Mouse (Mus musculus): Measurements from ENCODE around the gene Slc6a20b. TPM values are rescaled to one million over a fixed set of nuclear protein-coding genes. Genes with fewer than 3 reads are reported as not detected.

Gene Slc6a20b
- polyA plus RNA-seq, 1 experiment from 2014 or later: 0.31 TPM

DNA sequence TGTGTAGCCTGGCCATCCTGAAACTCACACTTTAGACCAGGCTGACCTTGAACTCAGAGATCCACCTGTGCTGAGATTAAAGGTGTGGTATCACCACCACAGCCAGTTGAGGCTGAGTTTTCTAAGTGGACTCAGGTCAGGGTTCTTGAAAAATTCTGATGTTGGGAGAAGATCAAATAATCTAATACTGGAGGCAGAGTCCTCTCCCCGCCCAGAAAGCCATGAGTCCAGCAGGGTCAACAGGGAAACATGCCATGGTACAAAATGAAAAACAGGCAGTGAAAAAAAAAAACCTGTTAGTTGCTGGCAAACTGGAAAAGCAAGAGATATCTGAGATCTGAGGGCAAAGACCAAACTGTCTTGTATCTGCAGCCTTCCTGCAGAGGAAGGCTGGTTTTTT, 7.7 kb upstream of the Slc6a20b start:
- no peak for ATAC-seq (ENCODE audit: insufficient read depth, low FRiP score)
- Histone ChIP-seq H3K4me3 (replicated peaks; ENCODE audit: low read length) (no peak overlapping the region), H3K27ac (ENCODE audit: low read length) (no peak overlapping the region), H3K9me3 (replicated peaks; ENCODE audit: control insufficient read depth, low read length) (no peaks in the 10 kb centered on the region), H3K4me1 (ENCODE audit: control insufficient read depth, insufficient read depth, low read length) (no peaks in the 10 kb centered on the region), H3K27me3 (ENCODE audit: control insufficient read depth, insufficient read depth, low read length) (no peaks in the 10 kb centered on the region), H3K4me2 (ENCODE audit: low read depth, low read length) (no peak overlapping the region), H3K36me3 (ENCODE audit: control insufficient read depth, insufficient read depth, low read length) (no peaks in the 10 kb centered on the region), H3K9ac (ENCODE audit: low read length) (no peak overlapping the region)
- 62% methylated on average over 1 of the region's 1 CpGs for WGBS

DNA sequence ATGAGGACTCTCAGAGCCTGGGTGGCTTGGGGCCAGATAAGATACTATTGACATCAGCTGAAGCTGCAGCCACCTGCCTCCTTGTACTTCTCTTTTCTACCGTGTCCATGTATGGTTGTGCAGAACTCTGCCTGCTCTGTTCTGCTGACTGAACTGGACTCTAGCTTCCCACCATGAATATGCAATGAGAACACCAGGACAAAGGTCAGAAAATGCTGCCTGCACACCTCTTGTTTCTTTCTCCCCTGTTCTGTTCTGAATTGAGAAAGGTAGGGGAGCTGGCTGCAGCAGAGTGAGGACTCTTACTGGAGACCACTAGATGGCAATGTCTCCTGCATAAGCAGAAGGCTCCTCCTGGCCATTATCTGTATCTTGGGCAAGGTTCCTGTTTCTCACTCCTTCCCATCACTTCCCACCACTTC, 6.3 kb upstream of the Slc6a20b start:
- ATAC-seq (ENCODE audit: insufficient read depth, low FRiP score): no peak
- no peaks in the 10 kb centered on the region for H3K36me3 ChIP-seq (ENCODE audit: control insufficient read depth, insufficient read depth, low read length)
- H3K27me3 ChIP-seq (ENCODE audit: control insufficient read depth, insufficient read depth, low read length): no peaks in the 10 kb centered on the region
- H3K9me3 ChIP-seq (replicated peaks; ENCODE audit: control insufficient read depth, low read length): no peaks in the 10 kb centered on the region
- no peak overlapping the region for H3K4me2 ChIP-seq (ENCODE audit: low read depth, low read length)
- 63% methylated on average over 1 of the region's 1 CpGs for WGBS
- no peak overlapping the region for H3K27ac ChIP-seq (ENCODE audit: low read length)
- H3K4me3 ChIP-seq (replicated peaks; ENCODE audit: low read length): no peak overlapping the region
- no peak overlapping the region for H3K9ac ChIP-seq (ENCODE audit: low read length)
- no peaks in the 10 kb centered on the region for H3K4me1 ChIP-seq (ENCODE audit: control insufficient read depth, insufficient read depth, low read length)

DNA sequence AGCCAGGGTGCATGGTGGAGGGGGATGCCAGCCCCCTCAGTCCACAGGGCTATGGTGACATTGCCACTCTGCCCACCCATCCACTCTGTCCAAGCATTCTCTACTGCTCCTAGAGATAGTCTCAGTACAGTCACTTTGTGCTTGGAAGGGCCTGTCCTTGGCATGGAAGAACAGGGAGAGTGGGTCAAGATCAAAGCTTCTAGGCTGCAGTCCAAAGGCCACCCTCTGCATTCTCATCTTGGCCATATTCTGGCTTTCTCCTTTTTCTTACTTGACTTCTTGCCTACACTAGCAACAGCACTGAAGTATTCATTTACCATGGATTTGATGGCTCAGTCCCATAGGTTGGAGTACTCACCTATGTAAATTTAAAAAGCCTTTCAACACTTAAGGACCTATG, 5.9 kb upstream of the Slc6a20b start:
- Histone ChIP-seq H3K4me2 (ENCODE audit: low read depth, low read length) (no peak overlapping the region), H3K4me3 (replicated peaks; ENCODE audit: low read length) (no peak overlapping the region), H3K4me1 (ENCODE audit: control insufficient read depth, insufficient read depth, low read length) (no peaks in the 10 kb centered on the region), H3K27ac (ENCODE audit: low read length) (no peak overlapping the region), H3K27me3 (ENCODE audit: control insufficient read depth, insufficient read depth, low read length) (no peaks in the 10 kb centered on the region), H3K36me3 (ENCODE audit: control insufficient read depth, insufficient read depth, low read length) (no peaks in the 10 kb centered on the region), H3K9me3 (replicated peaks; ENCODE audit: control insufficient read depth, low read length) (no peaks in the 10 kb centered on the region), H3K9ac (ENCODE audit: low read length) (no peak overlapping the region)
- ATAC-seq (ENCODE audit: insufficient read depth, low FRiP score): no peak

DNA sequence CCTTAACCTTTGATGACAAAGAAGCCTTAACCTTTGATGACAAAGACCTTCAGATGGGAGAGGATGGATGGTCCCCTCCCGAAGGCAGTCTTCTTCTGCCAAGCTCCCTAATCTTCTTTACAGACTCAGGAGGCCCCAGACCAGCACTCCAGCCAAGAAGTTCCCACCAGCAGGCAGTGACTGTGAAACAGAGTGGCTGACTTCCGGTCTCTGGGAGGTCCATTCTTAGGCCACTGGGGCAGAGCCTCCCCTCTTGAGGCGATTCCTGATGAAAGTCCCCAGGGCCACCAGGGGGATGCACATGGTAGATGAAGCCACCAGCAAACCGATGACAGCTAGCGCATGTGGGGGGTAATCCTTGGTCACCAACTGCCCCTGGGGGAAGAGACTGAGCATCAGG, 4.4 kb upstream of the Slc6a20b start:
- no peak overlapping the region for H3K27ac ChIP-seq (ENCODE audit: low read length)

DNA sequence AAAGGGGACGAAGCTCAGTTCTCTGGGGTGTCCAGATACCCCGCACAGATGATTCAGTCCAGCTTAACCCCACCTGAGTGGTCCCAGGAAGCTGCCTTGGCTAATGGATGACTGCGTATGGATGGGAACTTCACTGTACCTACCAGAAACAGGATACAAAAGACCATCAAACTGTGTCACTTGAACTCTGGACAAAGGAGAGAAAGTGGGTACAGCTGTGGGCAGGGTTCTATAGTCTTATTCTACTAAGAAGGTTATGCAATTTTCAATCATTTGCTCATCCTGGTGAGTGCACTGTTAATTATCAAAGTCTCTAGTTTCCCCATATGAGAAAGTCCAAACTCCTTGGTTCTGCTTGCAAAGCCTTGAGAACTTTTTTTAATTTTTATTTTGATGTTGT, 628 bp upstream of the Slc6a20b start:
- Histone ChIP-seq H3K4me3 (replicated peaks; ENCODE audit: low read length) (no peak overlapping the region), H3K9me3 (replicated peaks; ENCODE audit: control insufficient read depth, low read length) (no peaks in the 10 kb centered on the region), H3K27me3 (ENCODE audit: control insufficient read depth, insufficient read depth, low read length) (no peaks in the 10 kb centered on the region), H3K4me1 (ENCODE audit: control insufficient read depth, insufficient read depth, low read length) (no peaks in the 10 kb centered on the region), H3K9ac (ENCODE audit: low read length) (no peak overlapping the region), H3K27ac (ENCODE audit: low read length) (no peak overlapping the region), H3K36me3 (ENCODE audit: control insufficient read depth, insufficient read depth, low read length) (no peaks in the 10 kb centered on the region), H3K4me2 (ENCODE audit: low read depth, low read length) (no peak overlapping the region)
- WGBS: 82% methylated on average over 3 of the region's 3 CpGs
- no peak for ATAC-seq (ENCODE audit: insufficient read depth, low FRiP score)

More for the DNA sequence above, 4.4 kb upstream of the Slc6a20b start:
- Histone ChIP-seq H3K4me3 (replicated peaks; ENCODE audit: low read length) (no peak overlapping the region), H3K4me1 (ENCODE audit: control insufficient read depth, insufficient read depth, low read length) (no peaks in the 10 kb centered on the region), H3K4me2 (ENCODE audit: low read depth, low read length) (no peak overlapping the region), H3K36me3 (ENCODE audit: control insufficient read depth, insufficient read depth, low read length) (no peaks in the 10 kb centered on the region), H3K9me3 (replicated peaks; ENCODE audit: control insufficient read depth, low read length) (no peaks in the 10 kb centered on the region), H3K9ac (ENCODE audit: low read length) (no peak overlapping the region), H3K27me3 (ENCODE audit: control insufficient read depth, insufficient read depth, low read length) (no peaks in the 10 kb centered on the region)
- 67% methylated on average over 5 of the region's 5 CpGs for WGBS
- ATAC-seq (ENCODE audit: insufficient read depth, low FRiP score): no peak

DNA sequence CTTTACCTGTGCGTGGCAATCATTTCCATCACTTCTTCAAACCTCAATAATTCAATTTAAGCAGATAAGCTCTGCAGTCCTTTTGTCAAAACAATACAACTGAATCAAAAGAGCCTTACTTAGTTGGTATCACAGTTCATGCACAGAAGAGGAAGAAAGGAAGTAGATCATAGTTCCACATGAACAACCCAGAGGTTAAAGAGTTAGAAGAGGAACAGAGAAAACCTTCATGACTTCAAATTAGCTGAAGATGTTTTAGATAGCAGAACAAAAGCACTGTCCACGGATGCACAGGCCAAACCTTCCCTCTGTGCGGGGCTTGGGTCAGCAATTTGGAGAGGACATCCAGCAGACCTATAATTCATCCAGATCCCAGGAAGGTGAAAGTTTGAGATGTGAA, 699 bp downstream of the Slc6a20b start:
- no peak overlapping the region for H3K4me3 ChIP-seq (replicated peaks; ENCODE audit: low read length)
- H3K36me3 ChIP-seq (ENCODE audit: control insufficient read depth, insufficient read depth, low read length): no peaks in the 10 kb centered on the region
- H3K4me2 ChIP-seq (ENCODE audit: low read depth, low read length): no peak overlapping the region
- no peak overlapping the region for H3K9ac ChIP-seq (ENCODE audit: low read length)
- no peaks in the 10 kb centered on the region for H3K4me1 ChIP-seq (ENCODE audit: control insufficient read depth, insufficient read depth, low read length)
- no peak overlapping the region for H3K27ac ChIP-seq (ENCODE audit: low read length)
- H3K9me3 ChIP-seq (replicated peaks; ENCODE audit: control insufficient read depth, low read length): no peaks in the 10 kb centered on the region
- 73% methylated on average over 3 of the region's 3 CpGs for WGBS
- ATAC-seq (ENCODE audit: insufficient read depth, low FRiP score): no peak
- no peaks in the 10 kb centered on the region for H3K27me3 ChIP-seq (ENCODE audit: control insufficient read depth, insufficient read depth, low read length)

DNA sequence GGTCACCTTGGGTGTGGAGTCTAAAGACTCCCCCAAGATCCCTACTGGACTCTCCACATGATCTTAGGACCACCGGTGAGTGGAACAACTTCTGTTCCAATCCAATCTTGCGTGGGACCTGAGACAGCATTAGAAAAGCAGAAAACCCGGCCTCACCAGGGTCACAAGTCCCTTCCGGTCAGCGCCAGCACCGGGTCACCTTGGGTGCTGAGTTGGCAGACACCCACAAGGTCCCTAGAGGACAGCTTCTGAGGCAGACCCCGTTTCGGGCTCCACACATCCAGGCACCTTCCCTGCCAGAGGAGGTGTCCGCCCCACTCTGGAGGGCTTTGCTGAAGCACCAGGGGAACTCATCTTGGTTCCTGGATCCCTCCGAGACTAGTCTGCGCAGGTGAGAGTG, 6.5 kb downstream of the Slc6a20b start:
- Histone ChIP-seq H3K4me1 (ENCODE audit: control insufficient read depth, insufficient read depth, low read length) (no peaks in the 10 kb centered on the region), H3K9ac (ENCODE audit: low read length) (no peak overlapping the region), H3K9me3 (replicated peaks; ENCODE audit: control insufficient read depth, low read length) (no peaks in the 10 kb centered on the region), H3K27ac (ENCODE audit: low read length) (no peak overlapping the region), H3K4me2 (ENCODE audit: low read depth, low read length) (no peak overlapping the region), H3K4me3 (replicated peaks; ENCODE audit: low read length) (no peak overlapping the region), H3K27me3 (ENCODE audit: control insufficient read depth, insufficient read depth, low read length) (no peaks in the 10 kb centered on the region), H3K36me3 (ENCODE audit: control insufficient read depth, insufficient read depth, low read length) (no peaks in the 10 kb centered on the region)
- 90% methylated on average over 11 of the region's 11 CpGs for WGBS
- ATAC-seq (ENCODE audit: insufficient read depth, low FRiP score): no peak

DNA sequence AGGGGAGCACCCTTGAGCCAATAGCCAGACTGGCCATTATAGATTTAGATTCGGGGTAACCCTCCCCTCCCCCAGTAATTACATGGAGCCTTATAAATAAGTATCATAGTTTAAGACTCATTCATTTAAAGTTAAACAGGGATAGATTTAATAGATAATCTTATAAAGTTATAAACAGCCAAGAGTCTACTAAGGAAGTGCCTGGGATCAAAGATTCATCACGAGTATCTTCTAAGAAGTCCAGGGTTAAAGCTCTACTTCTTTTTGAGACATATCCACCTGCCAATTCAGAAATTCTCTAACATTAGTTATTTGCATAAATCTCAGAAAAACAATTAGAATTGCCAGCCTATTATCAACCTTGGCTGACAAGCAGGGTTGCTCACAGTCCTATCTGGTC, 7.6 kb downstream of the Slc6a20b start:
- no peak overlapping the region for H3K4me3 ChIP-seq (replicated peaks; ENCODE audit: low read length)
- H3K27ac ChIP-seq (ENCODE audit: low read length): no peak overlapping the region
- WGBS: 88% methylated on average over 2 of the region's 2 CpGs
- H3K27me3 ChIP-seq (ENCODE audit: control insufficient read depth, insufficient read depth, low read length): no peaks in the 10 kb centered on the region
- no peak for ATAC-seq (ENCODE audit: insufficient read depth, low FRiP score)
- no peaks in the 10 kb centered on the region for H3K4me1 ChIP-seq (ENCODE audit: control insufficient read depth, insufficient read depth, low read length)
- no peaks in the 10 kb centered on the region for H3K9me3 ChIP-seq (replicated peaks; ENCODE audit: control insufficient read depth, low read length)
- H3K36me3 ChIP-seq (ENCODE audit: control insufficient read depth, insufficient read depth, low read length): no peaks in the 10 kb centered on the region
- H3K4me2 ChIP-seq (ENCODE audit: low read depth, low read length): no peak overlapping the region
- no peak overlapping the region for H3K9ac ChIP-seq (ENCODE audit: low read length)

DNA sequence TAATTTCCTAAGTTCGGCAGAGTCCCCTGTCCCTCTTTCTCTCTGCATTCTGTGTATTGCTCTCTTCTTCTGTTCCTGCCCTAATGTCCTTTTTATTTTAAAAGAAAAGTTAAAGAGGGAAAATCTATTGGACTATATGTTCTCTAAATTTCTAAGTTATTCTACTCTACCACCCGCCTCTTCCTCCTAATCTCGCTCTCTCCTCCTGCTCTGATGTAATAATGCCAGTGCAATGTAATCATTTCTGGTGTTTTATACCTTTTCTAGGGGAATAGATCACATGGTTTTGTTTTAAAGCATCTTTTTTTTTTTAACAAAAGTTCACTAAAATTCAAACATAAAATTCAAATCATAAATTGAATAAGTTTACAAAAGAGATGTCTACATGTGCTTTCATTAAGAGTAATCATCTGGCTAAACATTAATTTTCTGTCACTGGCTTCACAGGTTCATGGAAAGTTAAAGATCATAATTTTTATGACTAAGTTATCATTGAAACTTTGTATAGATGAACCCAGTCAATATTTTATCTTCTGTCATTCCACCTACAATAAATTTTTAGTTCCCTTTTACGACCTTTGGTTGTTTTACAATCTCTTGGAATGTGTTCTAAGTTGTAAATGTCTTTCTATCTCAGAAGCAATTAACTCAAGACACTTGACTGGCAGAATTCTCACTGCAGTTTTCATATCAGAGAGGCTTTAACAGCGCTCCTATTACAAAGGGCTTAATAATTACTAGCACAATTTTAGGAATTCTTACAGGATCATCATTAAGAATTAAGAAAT, 11.9 kb downstream of the Slc6a20b start:
- no peaks in the 10 kb centered on the region for H3K27me3 ChIP-seq (ENCODE audit: control insufficient read depth, insufficient read depth, low read length)
- no peak overlapping the region for H3K9ac ChIP-seq (ENCODE audit: low read length)
- H3K4me3 ChIP-seq (replicated peaks; ENCODE audit: low read length): no peak overlapping the region
- no peak overlapping the region for H3K27ac ChIP-seq (ENCODE audit: low read length)
- no peak for ATAC-seq (ENCODE audit: insufficient read depth, low FRiP score)
- H3K4me1 ChIP-seq (ENCODE audit: control insufficient read depth, insufficient read depth, low read length): no peaks in the 10 kb centered on the region
- H3K4me2 ChIP-seq (ENCODE audit: low read depth, low read length): no peak overlapping the region
- H3K9me3 ChIP-seq (replicated peaks; ENCODE audit: control insufficient read depth, low read length): no peaks in the 10 kb centered on the region
- no peaks in the 10 kb centered on the region for H3K36me3 ChIP-seq (ENCODE audit: control insufficient read depth, insufficient read depth, low read length)
- 82% methylated on average over 5 of the region's 5 CpGs for WGBS

All from stomach, embryonic 16.5 days (tissue).